Mouse (Mus musculus): ENCODE measurements around the gene Hs3st2. TPM values are rescaled to one million over a fixed set of nuclear protein-coding genes. Genes with fewer than 3 reads are reported as not detected.

Gene Hs3st2
- total and polyA plus RNA-seq, 3 experiments, result not detected

- H3K4me1 ChIP-seq (ENCODE audit: control insufficient read depth in 1 of 2, insufficient read depth in 2 of 2, low read length in 2 of 2), result no peaks in the 10 kb centered on the region
- TF ChIP-seq TAL1 (IDR thresholded peaks at IDR 0.05; ENCODE audit: low read length), result no peak
- no peak for TF ChIP-seq POLR2AphosphoS5 (IDR thresholded peaks at IDR 0.05; ENCODE audit: borderline replicate concordance, low read depth, low read length)
- TF ChIP-seq CHD2 (IDR thresholded peaks at IDR 0.05; ENCODE audit: low read length), result no peak
- no peak for TF ChIP-seq MAFK (IDR thresholded peaks at IDR 0.05; ENCODE audit: borderline replicate concordance, low read depth, low read length)
- TF ChIP-seq NELFE (IDR thresholded peaks at IDR 0.05; ENCODE audit: low read depth, low read length), result no peak
- TF ChIP-seq ETS1 (IDR thresholded peaks at IDR 0.05; ENCODE audit: low read depth, low read length), result no peak
- TF ChIP-seq ZKSCAN1 (IDR thresholded peaks at IDR 0.05; ENCODE audit: low read depth, low read length), result no peak
- no peak for TF ChIP-seq MAZ (IDR thresholded peaks at IDR 0.05; ENCODE audit: low read depth, low read length)
- no peak for TF ChIP-seq MYB (IDR thresholded peaks at IDR 0.05; ENCODE audit: low read depth, low read length)
- no peak for TF ChIP-seq GATA1 (IDR thresholded peaks at IDR 0.05; ENCODE audit: low read depth, low read length)
- TF ChIP-seq MEF2A (IDR thresholded peaks at IDR 0.05; ENCODE audit: extremely low read depth, insufficient replicate concordance, low read depth, low read length, poor library complexity, severe bottlenecking), result no peak
- no peak for TF ChIP-seq USF2 (IDR thresholded peaks at IDR 0.05; ENCODE audit: borderline replicate concordance in 1 of 2, insufficient read depth in 1 of 2, low read depth in 1 of 2, low read length in 2 of 2)
- TF ChIP-seq MYC (IDR thresholded peaks at IDR 0.05; ENCODE audit: low read depth, low read length), result no peak
- TF ChIP-seq BHLHE40 (IDR thresholded peaks at IDR 0.05; ENCODE audit: borderline replicate concordance, low read depth, low read length), result no peak
- no peak for TF ChIP-seq ZC3H11A (IDR thresholded peaks at IDR 0.05; ENCODE audit: low read depth, low read length)
- TF ChIP-seq CHD1 (IDR thresholded peaks at IDR 0.05; ENCODE audit: low read depth, low read length), result no peak
- no peak for TF ChIP-seq MXI1 (IDR thresholded peaks at IDR 0.05; ENCODE audit: low read depth, low read length)
- no peaks in the 10 kb centered on the region for H3K79me2 ChIP-seq (ENCODE audit: control insufficient read depth, insufficient read depth, low read length, poor library complexity)
- no peaks in the 10 kb centered on the region for H3K27me3 ChIP-seq (ENCODE audit: control insufficient read depth in 1 of 2, insufficient read depth in 2 of 2, low read length in 2 of 2)
- H3K9me3 ChIP-seq (replicated peaks; ENCODE audit: insufficient read depth, low read length), result no peaks in the 10 kb centered on the region
- H3K9ac ChIP-seq (ENCODE audit: control insufficient read depth, low read depth, low read length, poor library complexity, severe bottlenecking), result no peak overlapping the region
- no peak for DNase-seq (ENCODE audit: low read depth, low spot score)
- no peak overlapping the region for H3K27ac ChIP-seq (ENCODE audit: control insufficient read depth, low read depth, low read length)
- H3K36me3 ChIP-seq (ENCODE audit: control insufficient read depth in 1 of 2, insufficient read depth in 2 of 2, low read length in 2 of 2), result no peaks in the 10 kb centered on the region
- no peak overlapping the region for H3K4me3 ChIP-seq (ENCODE audit: control insufficient read depth in 1 of 2, insufficient read depth in 1 of 2, low read depth in 2 of 2, low read length in 2 of 2)
Measured at GRCm38 (mm10) chr7:121365584-121365983, 26.1 kb upstream of the Hs3st2 start.

GRCm38 (mm10) chr7:121367185-121367584, 24.5 kb upstream of the Hs3st2 start:
- Histone ChIP-seq H3K27me3 (ENCODE audit: control insufficient read depth in 1 of 2, insufficient read depth in 2 of 2, low read length in 2 of 2) (no peaks in the 10 kb centered on the region), H3K4me1 (ENCODE audit: control insufficient read depth in 1 of 2, insufficient read depth in 2 of 2, low read length in 2 of 2) (no peaks in the 10 kb centered on the region), H3K27ac (ENCODE audit: control insufficient read depth, low read depth, low read length) (no peak overlapping the region), H3K79me2 (ENCODE audit: control insufficient read depth, insufficient read depth, low read length, poor library complexity) (no peaks in the 10 kb centered on the region), H3K4me3 (ENCODE audit: control insufficient read depth in 1 of 2, insufficient read depth in 1 of 2, low read depth in 2 of 2, low read length in 2 of 2) (no peak overlapping the region), H3K9ac (ENCODE audit: control insufficient read depth, low read depth, low read length, poor library complexity, severe bottlenecking) (no peak overlapping the region), H3K36me3 (ENCODE audit: control insufficient read depth in 1 of 2, insufficient read depth in 2 of 2, low read length in 2 of 2) (no peaks in the 10 kb centered on the region), H3K9me3 (replicated peaks; ENCODE audit: insufficient read depth, low read length) (no peaks in the 10 kb centered on the region)
- TF ChIP-seq ZC3H11A (IDR thresholded peaks at IDR 0.05; ENCODE audit: low read depth, low read length) (no peak), CHD1 (IDR thresholded peaks at IDR 0.05; ENCODE audit: low read depth, low read length) (no peak)
- no peak for DNase-seq (ENCODE audit: low read depth, low spot score)
